Mouse (Mus musculus) brown adipose tissue, adult 24 weeks (tissue): ENCODE data around the gene H1foo. TPM values are rescaled to one million over a fixed set of nuclear protein-coding genes. Genes with fewer than 3 reads are reported as not detected.

Source experiments
- H3K27ac ChIP-seq: fragments of 200-500 bp; replicated peaks from 2 replicates; pipeline ENCODE4 v1.5.1; 2012; ENCODE audit warnings: low read depth, mild to moderate bottlenecking, low read length
- H3K4me1 ChIP-seq: fragments of 200-500 bp; 2 replicates; pipeline ENCODE4 v1.6.1; 2012; ENCODE audit warnings: low read length, mixed read lengths; ENCODE audit not compliant: control insufficient read depth, insufficient read depth, insufficient read length
- H3K4me3 ChIP-seq: fragments of 200-500 bp; 2 replicates; pipeline ENCODE4 v1.5.1; 2012; ENCODE audit warnings: low read depth, mild to moderate bottlenecking, low read length, moderate library complexity; ENCODE audit not compliant: insufficient read depth
- polyA plus RNA-seq: library from polyadenylated mRNA; stranded (reverse); fragments of >200 nt; gene quantifications from 2 replicates; pipeline ENCODE4 v1.2.4, GENCODE M21; 2012; ENCODE audit not compliant: missing spikeins, insufficient read depth, insufficient read length

Gene H1foo
- polyA plus RNA-seq, result not detected in 2 replicates

- Histone ChIP-seq H3K4me3 (no peak within 1 kb of the TSS), H3K27ac (no peak within 1 kb of the TSS), H3K4me1 (peaks cover 8% of the 10 kb centered on the region)
Measured at GRCm38 (mm10) chr6:115944638-115945037, at the start of gene H1foo. H1foo (plus strand) TSS chr6:115944938.

GRCm38 (mm10) chr6:115896346-115896745 lies 48.4 kb upstream of the H1foo start:
- H3K4me3 ChIP-seq, result no peak overlapping the region
- peaks cover 21% of the 10 kb centered on the region for H3K4me1 ChIP-seq
- 0 out of 2 replicates have a peak overlapping the region, but pooled peaks have one; percentile 13 for H3K27ac ChIP-seq

DNA sequence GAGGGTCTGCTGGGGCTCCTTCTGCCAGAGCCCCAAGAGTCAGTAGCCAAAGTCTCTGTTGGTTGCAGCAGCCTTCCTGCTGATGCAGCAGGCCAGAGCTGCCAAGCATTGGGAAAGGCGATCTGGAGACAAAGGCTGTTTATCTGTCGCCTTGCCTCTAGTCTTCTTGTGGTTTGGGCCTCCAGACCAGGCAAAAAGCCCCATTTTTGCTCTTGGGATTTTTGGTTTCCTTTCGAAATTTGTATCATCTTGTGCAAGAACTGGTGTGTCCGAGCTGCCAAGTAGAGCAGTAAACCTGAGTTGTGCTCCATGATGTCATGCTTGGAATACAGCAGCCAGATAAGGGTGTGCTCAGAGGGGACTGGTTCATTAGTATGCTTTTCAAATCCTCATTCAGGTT lies 47.6 kb upstream of the H1foo start:
- Histone ChIP-seq H3K4me3 (no peak overlapping the region), H3K4me1 (peaks cover 23% of the 10 kb centered on the region), H3K27ac (peak overlapping the region; percentile 58)

GRCm38 (mm10) chr6:115897926-115898520 lies 46.7 kb upstream of the H1foo start:
- H3K4me1 ChIP-seq, result peaks cover 23% of the 10 kb centered on the region
- no peak overlapping the region for H3K4me3 ChIP-seq
- H3K27ac ChIP-seq, result peak overlapping the region; percentile 18; the same call in 1 of the 2 replicates

- Histone ChIP-seq H3K4me1 (peaks cover 43% of the 10 kb centered on the region), H3K4me3 (no peak overlapping the region), H3K27ac (peak overlapping the region; percentile 94)
Measured at GRCm38 (mm10) chr6:115901062-115901461, 43.7 kb upstream of the H1foo start.

DNA sequence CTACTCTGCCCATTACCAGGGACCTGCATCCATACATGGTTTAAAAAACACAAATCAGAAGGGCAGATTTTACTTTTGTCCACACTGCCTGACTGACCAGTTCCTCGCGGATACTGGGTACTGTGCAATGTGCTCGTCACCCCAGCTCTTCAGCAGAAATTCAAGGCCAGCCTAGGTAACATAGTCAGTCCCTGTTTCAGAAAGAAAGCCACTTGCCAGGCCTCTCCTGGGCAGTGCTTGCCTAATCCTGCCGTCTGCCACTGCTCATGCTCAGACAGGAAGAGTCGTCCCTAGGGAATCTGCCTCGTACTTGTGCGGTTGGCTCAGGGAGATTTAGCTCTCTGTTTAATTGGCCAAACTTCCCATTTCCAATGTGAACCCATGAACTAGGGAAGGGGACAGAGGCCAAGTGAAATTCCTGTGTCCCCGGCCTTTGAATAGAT lies 43.2 kb upstream of the H1foo start:
- Histone ChIP-seq H3K4me1 (peaks cover 44% of the 10 kb centered on the region), H3K27ac (peak overlapping the region; percentile 94), H3K4me3 (no peak overlapping the region)

GRCm38 (mm10) chr6:115902545-115902944 lies 42.2 kb upstream of the H1foo start:
- H3K4me1 ChIP-seq, result peaks cover 46% of the 10 kb centered on the region
- H3K4me3 ChIP-seq, result no peak overlapping the region
- H3K27ac ChIP-seq, result peak overlapping the region; percentile 94

- peaks cover 63% of the 10 kb centered on the region for H3K4me1 ChIP-seq
- H3K27ac ChIP-seq, result peak overlapping the region; percentile 97
- H3K4me3 ChIP-seq, result no peak overlapping the region
Measured at GRCm38 (mm10) chr6:115905568-115905967, 39.2 kb upstream of the H1foo start.

GRCm38 (mm10) chr6:115906455-115906854 lies 38.3 kb upstream of the H1foo start:
- H3K4me3 ChIP-seq, result no peak overlapping the region
- peak overlapping the region; percentile 48 for H3K27ac ChIP-seq
- H3K4me1 ChIP-seq, result peaks cover 66% of the 10 kb centered on the region

DNA sequence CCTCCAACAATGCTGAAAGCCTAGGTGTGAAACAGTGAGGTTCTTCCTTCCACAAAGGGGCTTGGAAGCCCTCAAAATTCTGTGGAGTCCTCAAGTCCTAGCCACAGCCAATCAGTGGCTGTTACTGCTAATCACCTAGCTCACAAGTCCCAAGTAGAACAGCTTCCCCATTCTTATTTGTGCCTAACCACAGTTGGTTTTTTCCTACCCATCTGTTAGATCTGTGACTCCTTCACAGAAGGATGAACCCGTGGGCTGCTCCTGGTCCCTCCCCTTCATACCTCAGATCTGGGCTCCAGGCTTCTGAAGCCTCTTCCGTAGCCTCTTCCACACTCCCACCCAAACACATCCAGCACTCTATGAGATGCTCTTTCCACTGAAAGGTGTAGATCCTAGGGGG lies 37.9 kb upstream of the H1foo start:
- peak overlapping the region; percentile 48; the same call in 1 of the 2 replicates for H3K27ac ChIP-seq
- peaks cover 68% of the 10 kb centered on the region for H3K4me1 ChIP-seq
- no peak overlapping the region for H3K4me3 ChIP-seq

- no peak overlapping the region for H3K4me3 ChIP-seq
- H3K4me1 ChIP-seq, result peaks cover 73% of the 10 kb centered on the region
- H3K27ac ChIP-seq, result no peak overlapping the region
Measured at GRCm38 (mm10) chr6:115908421-115908982, 36.2 kb upstream of the H1foo start.

DNA sequence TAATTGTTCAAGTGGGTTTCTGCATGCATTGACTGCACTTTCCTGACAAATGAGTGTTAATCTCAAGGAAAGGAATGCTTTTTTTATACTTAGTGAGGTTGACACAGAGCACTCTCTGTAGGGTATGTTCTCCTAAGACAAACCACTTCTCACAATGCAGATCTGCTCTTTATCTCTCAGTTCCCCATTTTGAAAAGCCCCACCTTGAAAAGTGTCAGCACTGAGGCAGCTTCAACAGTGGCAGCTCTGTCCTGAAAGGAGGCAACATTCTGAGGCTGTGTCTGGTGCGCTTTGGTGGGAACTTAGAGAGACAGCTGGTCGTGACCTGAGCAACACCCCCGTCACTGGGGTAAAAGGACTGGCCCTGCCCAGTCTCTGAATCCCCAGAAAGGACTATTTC lies 35.7 kb upstream of the H1foo start:
- Histone ChIP-seq H3K4me1 (peaks cover 68% of the 10 kb centered on the region), H3K27ac (peak overlapping the region; percentile 91), H3K4me3 (no peak overlapping the region)

DNA sequence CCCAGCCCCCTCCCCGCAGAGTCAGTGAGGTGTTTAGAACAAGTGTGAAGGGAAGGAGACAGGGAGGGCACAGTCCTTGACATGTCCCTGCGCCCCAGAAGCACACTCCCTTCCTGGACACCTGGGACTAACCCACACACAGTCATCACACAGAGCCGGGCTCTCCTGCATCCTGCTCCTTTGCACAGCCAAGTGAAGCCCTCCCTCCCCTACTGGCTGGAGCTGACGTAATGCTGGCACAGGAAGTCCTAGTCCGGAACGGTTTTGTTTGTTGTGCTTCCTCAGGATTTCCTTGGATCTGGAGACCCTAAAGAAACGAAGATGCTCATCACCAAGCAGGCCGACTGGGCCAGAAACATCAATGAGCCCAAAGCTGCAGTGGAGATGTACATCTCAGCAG lies 34.8 kb upstream of the H1foo start:
- H3K4me3 ChIP-seq, result no peak overlapping the region
- peaks cover 59% of the 10 kb centered on the region for H3K4me1 ChIP-seq
- peak overlapping the region; percentile 95 for H3K27ac ChIP-seq

GRCm38 (mm10) chr6:115911763-115912162 lies 33.0 kb upstream of the H1foo start:
- H3K4me3 ChIP-seq, result no peak overlapping the region
- H3K4me1 ChIP-seq, result peaks cover 58% of the 10 kb centered on the region
- H3K27ac ChIP-seq, result peak overlapping the region; percentile 95

- Histone ChIP-seq H3K4me1 (peaks cover 48% of the 10 kb centered on the region), H3K27ac (no peak overlapping the region), H3K4me3 (no peak overlapping the region)
Measured at GRCm38 (mm10) chr6:115913482-115913881, 31.3 kb upstream of the H1foo start.
